Mouse (Mus musculus) kidney, adult 2 months (tissue): ENCODE measurements at regions not wholly inside any gene's neighbourhood (a gene's known extent, or its start where the extent isn't known, plus 50 kb on each side); places are given as distances from the start of the nearest gene placed in this dataset.

Source experiments
- CTCF ChIP-seq: fragments of 200-500 bp; conservative IDR thresholded peaks from 2 replicates; pipeline ENCODE4 v1.5.1; 2011; ENCODE audit warnings: low read depth, mild to moderate bottlenecking, control low read depth, low read length, moderate library complexity, mixed read lengths; ENCODE audit not compliant: insufficient read depth, insufficient read length
- POLR2A ChIP-seq: fragments of 200-500 bp; IDR thresholded peaks from one replicate; pipeline ENCODE4 v1.6.1; 2011; ENCODE audit warnings: low read depth, low read length, control low read depth

DNA sequence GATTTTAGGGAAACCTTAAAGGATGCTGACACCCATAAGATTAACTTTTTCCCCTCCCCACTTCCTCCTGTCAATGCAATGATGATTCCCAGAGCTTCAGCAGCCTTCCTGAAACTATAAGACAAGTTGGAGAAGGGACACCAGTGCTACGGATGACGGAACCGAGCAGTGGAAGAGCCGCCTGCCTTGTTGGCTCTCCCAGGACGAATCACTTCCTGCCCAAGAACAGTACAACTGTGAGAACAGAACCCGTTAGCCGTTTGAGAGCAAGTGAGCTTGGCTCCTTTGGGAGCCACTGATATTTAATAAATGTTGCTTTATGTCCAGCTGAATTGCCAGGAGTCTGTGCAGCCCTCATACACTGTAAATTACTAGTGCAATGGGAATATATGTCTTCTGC, 166.8 kb upstream of the Spdye4c start:
- TF ChIP-seq CTCF (no peak), POLR2A (no peak)
